Mouse (Mus musculus) MEL (cell line): ENCODE results near the gene Lrrc4c. TPM values are rescaled to one million over a fixed set of nuclear protein-coding genes. Genes with fewer than 3 reads are reported as not detected.

Experiments
- DNase-seq: peaks from one replicate; pipeline ENCODE4 v3.0.0; 2011; ENCODE audit warnings: low read depth, low spot score
- H3K27ac ChIP-seq: 2 replicates; pipeline ENCODE4 v1.5.1; 2012; ENCODE audit warnings: low read depth, mild to moderate bottlenecking, control low read depth, low read length, moderate library complexity; ENCODE audit not compliant: control insufficient read depth
- H3K27me3 ChIP-seq, 2 experiments: fragments of 150-350 bp in 1 of 2; sonication (generic) in 1 of 2; 2 replicates each; pipeline ENCODE4 v1.6.1; 2012; ENCODE audit warnings: low read length in 2 of 2, mild to moderate bottlenecking in 2 of 2, improper control_type of control experiment in 1 of 2, moderate library complexity in 1 of 2; ENCODE audit not compliant: insufficient read depth in 2 of 2, control insufficient read depth in 1 of 2
- H3K36me3 ChIP-seq, 2 experiments: 2 replicates each; pipeline ENCODE4 v1.6.1; 2012 to 2014; ENCODE audit warnings: low read length in 2 of 2, improper control_type of control experiment in 1 of 2, inconsistent platforms in 1 of 2, mild to moderate bottlenecking in 1 of 2; ENCODE audit not compliant: insufficient read depth in 2 of 2, control insufficient read depth in 1 of 2
- H3K4me1 ChIP-seq, 2 experiments: fragments of 150-350 bp in 1 of 2; sonication (generic) in 1 of 2; 2 replicates each; pipeline ENCODE4 v1.6.1; 2012; ENCODE audit warnings: low read length in 2 of 2, improper control_type of control experiment in 1 of 2, mild to moderate bottlenecking in 1 of 2; ENCODE audit not compliant: insufficient read depth in 2 of 2, control insufficient read depth in 1 of 2
- H3K4me3 ChIP-seq, 2 experiments: fragments of 150-350 bp in 1 of 2; sonication (generic) in 1 of 2; 2 replicates each; pipeline ENCODE4 v1.5.1; 2012; ENCODE audit warnings: low read depth in 2 of 2, low read length in 2 of 2, mild to moderate bottlenecking in 2 of 2, moderate library complexity in 2 of 2, control low read depth in 1 of 2, improper control_type of control experiment in 1 of 2; ENCODE audit not compliant: control insufficient read depth in 1 of 2, insufficient read depth in 1 of 2
- H3K79me2 ChIP-seq: 2 replicates; pipeline ENCODE4 v1.6.1; 2012; ENCODE audit warnings: mild to moderate bottlenecking, low read length, moderate library complexity; ENCODE audit not compliant: control insufficient read depth, poor library complexity, insufficient read depth
- H3K9ac ChIP-seq: 2 replicates; pipeline ENCODE4 v1.6.1; 2012; ENCODE audit warnings: low read depth, mild to moderate bottlenecking, control low read depth, low read length, moderate library complexity; ENCODE audit not compliant: control insufficient read depth, poor library complexity, severe bottlenecking
- H3K9me3 ChIP-seq: fragments of 150-350 bp; sonication (generic); replicated peaks from 2 replicates; pipeline ENCODE4 v1.6.1; 2012; ENCODE audit warnings: mild to moderate bottlenecking, low read length, improper control_type of control experiment, moderate library complexity; ENCODE audit not compliant: insufficient read depth
- CHD2 ChIP-seq: IDR thresholded peaks from 2 replicates; pipeline ENCODE4 v1.6.1; 2011; ENCODE audit warnings: low read length, improper control_type of control experiment
- GABPA ChIP-seq: IDR thresholded peaks from 2 replicates; pipeline ENCODE4 v1.6.1; 2012; ENCODE audit warnings: low read depth, mild to moderate bottlenecking, inconsistent platforms, low read length, improper control_type of control experiment, moderate library complexity
- GATA1 ChIP-seq: IDR thresholded peaks from 2 replicates; pipeline ENCODE4 v1.6.1; 2011; ENCODE audit warnings: low read depth, low read length, improper control_type of control experiment
- MAFK ChIP-seq: IDR thresholded peaks from 2 replicates; pipeline ENCODE4 v1.6.1; 2011; ENCODE audit warnings: low read depth, mild to moderate bottlenecking, low read length, improper control_type of control experiment, borderline replicate concordance
- MEF2A ChIP-seq: IDR thresholded peaks from 2 replicates; pipeline ENCODE4 v1.6.1; 2014; ENCODE audit warnings: low read depth, mild to moderate bottlenecking, inconsistent platforms, low read length, improper control_type of control experiment; ENCODE audit not compliant: poor library complexity, insufficient replicate concordance, severe bottlenecking; ENCODE audit errors: extremely low read depth
- MXI1 ChIP-seq: IDR thresholded peaks from 2 replicates; pipeline ENCODE4 v1.6.1; 2011; ENCODE audit warnings: mild to moderate bottlenecking, low read depth, low read length, improper control_type of control experiment
- POLR2A ChIP-seq, 2 experiments: IDR thresholded peaks; 2 replicates each; pipeline ENCODE4 v1.6.1; 2011 to 2012; ENCODE audit warnings: low read length in 2 of 2, mild to moderate bottlenecking in 2 of 2, control low read depth in 1 of 2, improper control_type of control experiment in 1 of 2, low read depth in 1 of 2, moderate library complexity in 1 of 2; ENCODE audit not compliant: control insufficient read depth in 1 of 2, insufficient read depth in 1 of 2, poor library complexity in 1 of 2
- POLR2AphosphoS2 ChIP-seq: IDR thresholded peaks from 2 replicates; pipeline ENCODE4 v1.6.1; 2011; ENCODE audit warnings: low read length, improper control_type of control experiment
- TCF12 ChIP-seq: IDR thresholded peaks from 2 replicates; pipeline ENCODE4 v1.6.1; 2014; ENCODE audit warnings: low read depth, mild to moderate bottlenecking, inconsistent platforms, low read length, improper control_type of control experiment, moderate library complexity
- USF1 ChIP-seq: IDR thresholded peaks from 2 replicates; pipeline ENCODE4 v1.6.1; 2014; ENCODE audit warnings: low read depth, mild to moderate bottlenecking, inconsistent platforms, low read length, improper control_type of control experiment, moderate library complexity
- polyA plus RNA-seq, 2 experiments: library from polyadenylated mRNA; stranded (reverse) in 1 of 2; unstranded in 1 of 2; fragments of >175 nt in 1 of 2; fragments of >200 nt in 1 of 2; gene quantifications; 2 replicates each; pipeline versions ENCODE4 v1.2.1 to v1.2.4; 2012; ENCODE audit warnings: low replicate concordance in 2 of 2, low read depth in 1 of 2; ENCODE audit not compliant: insufficient read length in 2 of 2, insufficient read depth in 1 of 2, missing spikeins in 1 of 2
- total RNA-seq: library from RNA; depleted of rRNA; stranded (reverse); fragments of 300-350 nt; gene quantifications from 2 replicates; pipeline ENCODE4 v1.2.3, GENCODE M21; 2012

Lrrc4c gene
- total and polyA plus RNA-seq, 3 experiments, result not detected

DNA sequence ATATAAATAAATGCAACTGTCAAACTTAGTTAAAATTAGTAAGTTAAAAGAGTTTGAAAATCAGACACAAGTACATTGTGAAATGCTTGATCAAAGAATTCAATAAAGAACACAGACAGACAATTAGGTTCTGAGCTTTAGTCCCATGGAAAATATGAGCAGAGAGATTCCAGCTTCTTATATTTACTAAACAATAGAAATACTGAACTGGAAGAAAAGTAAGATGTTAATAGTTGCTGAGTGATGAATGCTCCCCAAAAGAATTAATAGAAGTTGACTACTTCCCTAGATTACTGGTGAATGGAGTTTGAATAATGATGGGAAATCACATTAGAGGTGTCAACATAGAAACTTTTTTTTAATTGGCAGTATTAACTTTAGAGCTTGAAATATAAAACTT is 1323.7 kb downstream of the Lrrc4c start:
- H3K4me3 ChIP-seq, result no peak overlapping the region
- DNase-seq, result no peak
- H3K9me3 ChIP-seq, result no peaks in the 10 kb centered on the region
- no peak overlapping the region for H3K27ac ChIP-seq
- no peaks in the 10 kb centered on the region for H3K79me2 ChIP-seq
- H3K36me3 ChIP-seq, result no peaks in the 10 kb centered on the region
- H3K9ac ChIP-seq, result no peak overlapping the region
- no peaks in the 10 kb centered on the region for H3K27me3 ChIP-seq
- H3K4me1 ChIP-seq, result no peaks in the 10 kb centered on the region
- TF ChIP-seq TCF12 (no peak), POLR2A (IDR thresholded peaks at IDR 0.05; ENCODE audit: control insufficient read depth in 1 of 2, insufficient read depth in 1 of 2, low read depth in 1 of 2, low read length in 2 of 2, poor library complexity in 1 of 2) (no peak), USF1 (no peak), GATA1 (no peak), MEF2A (no peak)

DNA sequence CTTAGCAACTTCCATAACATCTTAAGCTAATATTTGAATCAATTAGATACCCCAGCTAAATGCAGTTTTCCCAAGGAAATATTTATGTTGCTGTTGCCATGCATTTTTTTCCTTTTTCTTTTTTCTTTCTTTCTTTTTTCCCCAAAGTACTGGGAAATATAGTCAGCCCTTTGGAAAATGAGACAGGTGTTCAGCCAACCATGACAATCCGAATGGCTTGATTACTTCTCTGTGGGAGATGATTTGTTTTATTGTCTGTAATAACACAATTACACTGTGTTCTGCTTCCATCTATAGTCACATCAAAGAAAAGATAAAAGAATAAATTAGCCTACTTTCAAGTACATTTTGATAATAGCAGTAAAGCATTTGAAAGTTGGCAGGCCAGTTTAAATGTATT is 1334.7 kb downstream of the Lrrc4c start:
- TF ChIP-seq GABPA, result no peak
- no peak for TF ChIP-seq POLR2AphosphoS2
- no peak for TF ChIP-seq MXI1
- TF ChIP-seq CHD2, result no peak
- TF ChIP-seq MAFK, result no peak
- no peaks in the 10 kb centered on the region for H3K27me3 ChIP-seq
- H3K9ac ChIP-seq, result no peak overlapping the region
- H3K4me3 ChIP-seq, result no peak overlapping the region
- no peak overlapping the region for H3K27ac ChIP-seq
- no peaks in the 10 kb centered on the region for H3K4me1 ChIP-seq
- DNase-seq, result no peak
- no peaks in the 10 kb centered on the region for H3K79me2 ChIP-seq
- H3K36me3 ChIP-seq, result no peaks in the 10 kb centered on the region
- no peaks in the 10 kb centered on the region for H3K9me3 ChIP-seq
